Mouse (Mus musculus) thymus, postnatal 25 days (tissue): Measurements from ENCODE around the gene Lingo2.

Experiments used
- DNase-seq: peaks from one replicate; pipeline ENCODE4 v3.0.0; 2022

The Lingo2 gene

DNA sequence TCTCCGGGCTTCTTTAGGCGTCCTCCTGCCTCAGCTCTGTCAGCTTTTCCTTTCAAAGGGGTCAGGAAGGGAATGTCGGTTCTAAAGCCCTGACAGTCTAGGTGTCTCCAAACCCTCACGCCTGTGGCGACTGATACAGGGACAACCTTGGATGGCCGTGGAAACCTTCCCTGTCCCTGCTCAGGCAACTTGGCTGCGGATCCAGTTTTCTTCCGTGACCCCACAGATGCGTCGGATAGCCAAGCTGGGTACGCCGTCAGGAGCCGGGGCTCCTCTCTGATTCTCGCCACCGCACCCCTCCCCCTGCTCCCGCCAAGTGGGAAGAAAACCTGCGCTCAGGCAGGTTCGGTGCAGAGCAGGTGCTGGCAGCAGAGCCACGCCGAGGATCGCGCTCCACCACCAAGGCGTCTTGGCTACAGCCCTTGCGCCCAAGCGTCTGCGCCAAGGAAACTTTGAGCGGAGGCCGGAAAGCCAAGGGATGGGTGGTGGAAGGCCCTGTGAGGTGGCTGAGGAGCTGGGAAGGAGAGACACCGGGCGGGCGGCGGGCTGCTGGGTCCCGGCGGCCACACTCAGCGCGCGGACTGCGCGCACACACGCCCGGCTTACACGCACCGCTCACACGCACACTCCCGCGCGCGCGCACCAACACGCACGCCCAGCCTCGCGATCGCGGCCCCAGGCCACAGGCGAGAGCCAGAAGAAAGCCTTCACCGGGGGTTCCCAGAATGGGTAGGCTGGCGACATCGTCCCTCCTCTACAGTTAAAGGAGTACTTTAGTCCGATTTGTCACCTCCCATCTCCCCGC, at the start of gene Lingo2:
Gene Lingo2, minus strand, starts transcription at position 598 of the 805 bp plus-strand sequence.
- no peak for DNase-seq

DNA sequence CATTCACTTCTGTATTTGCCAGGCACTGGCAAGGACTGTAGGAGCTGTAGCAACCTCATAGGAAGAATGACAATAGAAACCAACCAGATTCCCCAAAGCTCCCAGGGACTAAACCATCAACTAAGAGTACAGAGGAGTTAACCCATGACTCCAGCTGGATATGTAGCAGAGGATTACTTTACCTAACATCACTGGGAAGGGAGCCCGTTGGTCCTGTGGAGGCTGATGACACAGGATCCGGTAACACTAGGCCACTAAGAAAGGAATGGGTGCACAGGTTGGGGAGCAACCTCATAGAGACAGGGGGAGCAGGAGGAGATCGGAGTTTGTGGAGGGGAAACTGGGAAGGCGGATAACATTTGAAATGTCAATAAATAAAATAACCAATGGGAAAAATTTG, 21.8 kb upstream of the Lingo2 start:
- no peak for DNase-seq

DNA sequence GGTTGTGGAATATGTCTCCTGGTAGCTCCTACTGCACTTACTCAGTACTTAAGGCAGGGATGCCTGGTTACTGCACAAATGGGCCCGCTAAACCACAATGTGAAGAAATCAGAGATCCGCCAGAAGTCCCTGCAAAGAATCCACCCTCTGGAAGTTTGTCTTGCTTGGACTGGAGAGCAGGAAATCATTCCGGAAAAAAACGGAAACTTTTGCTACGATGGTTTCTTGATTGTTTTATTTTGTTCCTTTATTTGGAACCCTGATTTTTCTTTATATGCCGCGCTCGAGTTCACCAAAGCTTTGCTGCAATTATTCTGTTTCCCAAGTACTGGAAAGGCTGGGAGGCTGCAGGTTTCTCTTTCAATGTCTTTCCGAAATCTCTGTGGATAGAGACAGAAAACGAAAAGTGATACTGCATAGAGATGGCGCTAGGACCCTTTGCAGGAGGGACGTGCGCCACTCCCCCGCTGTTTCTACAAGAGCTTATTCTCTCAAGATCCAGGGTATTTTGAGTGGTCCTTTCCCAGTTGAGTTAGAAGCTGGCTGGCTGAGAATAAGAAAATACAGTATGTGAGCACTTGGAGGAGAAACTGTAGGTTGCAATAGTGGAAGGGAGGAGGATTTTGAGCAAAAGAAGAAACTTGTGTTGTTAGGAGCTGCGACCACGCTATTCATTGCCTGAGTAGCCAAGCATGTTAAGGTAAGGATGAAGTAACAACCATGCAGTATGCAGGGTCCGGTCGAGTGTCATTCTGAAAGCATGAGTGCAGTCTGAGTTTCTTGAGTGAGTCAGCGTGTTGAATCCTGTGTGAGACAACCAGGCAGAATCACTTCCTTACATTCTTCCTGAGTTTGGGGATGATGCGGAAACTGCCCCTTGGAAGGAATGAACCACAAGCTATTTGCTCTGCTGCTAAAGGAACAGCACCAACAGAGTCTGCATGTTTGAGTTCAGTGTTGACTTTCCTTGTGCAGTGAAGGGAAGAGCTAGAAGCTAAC, 1.2 kb upstream of the Lingo2 start:
- no peak for DNase-seq

DNA sequence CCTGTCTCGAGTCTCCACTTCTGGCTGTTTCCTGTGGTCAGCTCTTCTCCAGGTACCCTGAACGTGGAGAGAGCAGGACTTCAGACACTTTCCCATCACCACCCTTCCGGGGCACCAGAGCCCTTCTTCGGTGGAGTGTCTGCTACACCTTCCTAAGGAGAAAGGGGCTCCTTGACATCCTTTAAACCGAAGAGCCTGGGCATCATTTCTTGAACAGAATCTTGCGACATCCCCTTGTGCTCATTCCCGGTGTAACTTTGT, 338 bp upstream of the Lingo2 start:
- no peak for DNase-seq

DNA sequence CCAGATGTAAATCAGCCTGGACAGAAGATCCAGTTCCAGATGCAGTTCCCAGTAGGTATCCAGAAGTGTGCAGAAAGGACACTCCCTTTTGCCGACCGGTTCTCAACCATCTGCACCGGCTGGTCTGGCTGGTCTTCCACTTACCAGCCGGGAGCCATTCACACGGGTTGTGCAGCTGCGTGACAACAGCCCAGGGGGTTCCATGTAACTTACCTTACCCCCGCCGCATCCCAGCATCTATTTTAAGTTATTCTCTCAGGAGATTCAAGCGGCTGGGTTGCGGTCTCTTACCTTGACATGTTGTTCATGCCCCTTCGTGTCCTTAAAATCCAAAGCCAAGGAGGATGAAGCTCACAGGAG, 777 bp downstream of the Lingo2 start:
- DNase-seq = no peak

DNA sequence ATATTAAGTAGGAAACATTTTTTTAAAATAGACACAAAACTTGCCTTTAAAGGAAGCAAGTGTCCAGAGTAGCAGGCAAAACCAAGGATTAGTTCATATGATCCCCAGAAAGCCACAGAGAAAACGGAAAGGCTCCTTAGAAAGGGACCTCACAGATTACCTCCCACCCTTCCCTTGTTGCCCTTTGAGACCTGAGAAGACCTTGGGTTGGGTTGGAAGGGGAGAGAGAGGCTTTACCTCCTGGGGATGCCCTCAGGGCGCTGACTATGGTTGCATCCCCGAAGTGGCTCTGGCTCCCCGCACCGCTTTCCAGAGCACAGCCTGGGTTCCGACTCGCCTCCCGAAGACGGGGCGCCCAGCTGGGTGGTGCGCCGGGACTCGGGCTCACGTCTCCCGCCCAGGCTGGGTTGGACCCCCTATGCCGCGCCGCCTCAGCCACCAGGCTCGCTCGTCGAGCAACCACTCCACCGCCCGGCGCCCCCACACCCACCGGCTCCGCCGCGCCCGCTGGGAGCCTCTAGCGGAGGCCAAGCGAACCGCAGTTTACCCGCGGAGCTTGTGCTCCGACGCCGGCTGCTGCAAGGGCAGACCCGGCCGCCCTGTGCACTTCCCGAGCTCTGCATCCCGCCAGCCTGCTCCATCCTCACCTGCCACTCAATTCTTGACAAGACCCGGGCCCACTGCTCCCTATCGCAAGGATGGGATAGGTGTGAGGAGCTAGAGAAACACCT, 1.4 kb downstream of the Lingo2 start:
- DNase-seq = no peak

DNA sequence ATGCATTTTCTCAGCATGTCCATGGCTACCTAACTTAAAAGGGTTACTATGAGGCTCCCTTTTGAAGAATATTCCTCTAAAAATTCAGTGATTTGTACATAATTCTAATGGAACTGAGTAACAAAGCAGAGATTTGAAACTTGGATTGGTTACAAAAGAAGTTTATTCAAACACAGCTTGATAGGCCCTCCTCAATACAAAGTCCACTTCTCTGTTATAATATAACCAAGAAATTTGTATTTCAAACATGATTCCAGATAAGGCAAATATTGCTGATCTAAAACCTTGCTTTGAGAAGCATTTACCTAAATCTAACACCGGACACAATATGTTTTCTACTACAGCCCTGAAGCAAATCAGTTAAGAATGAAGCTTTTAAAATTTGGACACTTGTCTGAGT, 60.7 kb downstream of the Lingo2 start:
- no peak for DNase-seq

DNA sequence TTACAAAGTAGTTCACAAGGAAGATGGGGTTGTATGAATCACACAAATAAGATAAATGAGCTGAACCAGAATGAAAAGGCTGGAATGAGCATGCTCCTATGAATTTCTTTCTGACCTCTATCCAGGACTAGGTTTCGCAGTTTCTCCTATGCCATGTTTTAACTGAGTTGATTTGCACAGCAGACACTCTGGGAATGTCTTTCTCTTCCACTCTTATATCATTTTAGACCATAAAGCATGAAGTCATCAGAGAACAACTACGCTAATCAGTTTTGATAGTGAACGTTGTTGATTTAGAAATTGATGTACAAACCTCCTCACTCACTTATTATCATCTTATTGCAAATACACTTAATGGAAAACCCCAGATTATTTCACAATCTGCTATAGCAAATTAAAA, 61.2 kb downstream of the Lingo2 start:
- DNase-seq = no peak

DNA sequence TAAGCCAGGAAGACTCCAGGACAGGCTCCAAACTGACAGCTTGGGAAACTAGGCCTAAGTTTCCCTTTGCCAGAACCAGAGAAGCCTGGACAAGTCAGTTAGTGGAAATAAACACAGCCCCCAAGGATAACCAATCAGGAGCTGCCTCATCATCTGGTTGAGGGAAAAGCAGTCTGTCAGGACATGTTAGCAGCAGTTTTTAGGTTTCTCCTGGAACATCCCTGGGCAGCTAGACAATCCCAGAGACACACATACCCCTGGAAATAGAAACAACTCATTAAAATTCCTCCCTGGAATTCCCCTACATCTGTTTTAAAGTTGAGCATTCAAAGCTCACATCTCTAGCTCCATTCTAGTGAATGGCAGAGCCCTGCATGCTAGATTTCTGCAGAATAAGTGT, 76.8 kb downstream of the Lingo2 start:
- no peak for DNase-seq

DNA sequence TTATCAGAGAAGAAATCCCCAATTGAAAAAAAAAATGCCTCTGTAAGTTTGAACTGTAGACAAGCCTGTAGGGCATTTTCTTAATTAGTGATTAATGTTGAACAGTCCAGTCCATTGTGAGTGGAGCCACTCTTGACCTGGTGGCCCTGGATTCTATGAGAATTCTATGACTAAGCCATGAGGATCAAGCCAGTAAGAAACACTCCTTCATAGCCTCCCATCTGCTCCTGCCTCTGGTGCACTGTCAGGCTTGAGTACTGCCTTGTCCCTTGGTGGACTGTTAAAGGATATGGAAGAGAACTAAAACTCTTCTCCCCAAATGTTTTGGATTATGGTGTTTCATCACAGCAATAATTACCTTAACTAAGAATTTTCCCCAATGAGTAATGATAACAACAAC, 126.6 kb downstream of the Lingo2 start:
- no peak for DNase-seq

DNA sequence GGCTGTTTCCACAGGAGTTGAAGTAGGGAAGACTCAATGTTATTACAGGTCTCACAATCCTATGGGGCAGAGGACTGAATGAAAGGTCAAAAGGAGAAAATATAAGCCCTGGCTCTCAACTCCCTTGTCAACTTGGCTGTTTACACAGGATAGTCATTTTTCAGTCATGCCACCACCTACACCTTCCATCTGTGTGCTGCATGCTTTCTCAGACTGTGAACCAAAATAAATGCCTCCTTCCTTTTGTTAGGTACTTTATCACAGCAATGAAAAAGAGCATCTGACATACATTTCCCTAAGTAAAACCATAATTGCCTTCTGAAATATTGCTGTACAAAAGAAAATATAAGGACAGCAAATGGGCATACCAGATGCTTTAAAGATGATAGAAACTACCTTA, 129.6 kb downstream of the Lingo2 start:
- DNase-seq = no peak

DNA sequence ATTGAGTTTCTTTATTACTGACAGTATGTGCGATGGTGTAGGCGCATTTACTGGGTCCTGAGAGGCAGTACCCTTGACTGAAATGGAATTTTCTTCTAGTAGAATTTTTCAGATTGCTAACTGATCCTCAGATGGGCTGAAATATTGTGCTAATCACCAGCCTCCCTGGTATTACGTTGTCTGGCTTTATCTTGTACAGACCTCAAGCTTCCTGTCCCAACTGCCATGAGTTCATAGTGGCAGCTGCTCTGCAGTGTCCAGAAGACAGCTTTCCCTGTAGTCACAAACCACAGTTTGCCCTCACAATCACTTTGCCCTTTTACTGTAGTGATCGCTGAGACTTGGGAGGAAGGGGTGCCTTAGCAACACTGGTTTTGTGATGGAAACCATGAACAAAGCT, 176.5 kb downstream of the Lingo2 start:
- DNase-seq = no peak

DNA sequence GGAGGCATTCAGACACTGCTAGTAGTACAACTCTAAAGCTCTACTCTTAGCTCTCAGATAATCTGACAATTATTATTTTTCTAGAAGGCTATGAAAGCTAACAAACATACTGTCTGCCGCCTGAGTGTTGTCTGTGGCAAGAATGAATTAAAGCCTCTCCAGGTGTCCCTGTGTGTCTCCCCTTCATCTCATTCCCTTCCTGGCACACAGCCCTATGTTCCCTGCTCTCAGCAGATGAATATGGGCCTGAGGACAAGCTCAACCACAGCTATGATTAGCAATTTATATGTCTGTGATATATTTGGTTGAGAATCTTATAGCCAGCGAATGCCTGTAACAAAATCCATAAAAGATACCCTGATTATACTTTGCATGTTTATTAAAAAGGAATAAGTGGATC, 220.9 kb downstream of the Lingo2 start:
- no peak for DNase-seq

DNA sequence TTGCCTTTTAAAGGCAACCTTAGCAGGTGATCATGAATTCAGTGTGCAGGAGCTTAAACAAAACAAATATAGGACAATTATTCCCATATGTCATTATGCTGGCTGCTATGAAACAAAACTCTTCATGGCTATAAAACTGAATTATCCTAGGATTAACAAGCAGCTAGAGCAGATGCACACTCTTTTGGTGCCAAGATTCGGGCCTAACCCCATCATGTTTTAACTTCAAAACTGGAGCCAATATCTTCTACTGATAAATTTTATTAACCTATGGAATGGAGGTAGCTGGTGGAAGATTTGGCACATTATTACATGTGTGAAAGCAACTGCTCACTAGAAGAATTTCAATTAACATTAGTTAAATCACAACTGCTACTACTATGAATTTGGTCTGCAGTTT, 235.1 kb downstream of the Lingo2 start:
- no peak for DNase-seq

DNA sequence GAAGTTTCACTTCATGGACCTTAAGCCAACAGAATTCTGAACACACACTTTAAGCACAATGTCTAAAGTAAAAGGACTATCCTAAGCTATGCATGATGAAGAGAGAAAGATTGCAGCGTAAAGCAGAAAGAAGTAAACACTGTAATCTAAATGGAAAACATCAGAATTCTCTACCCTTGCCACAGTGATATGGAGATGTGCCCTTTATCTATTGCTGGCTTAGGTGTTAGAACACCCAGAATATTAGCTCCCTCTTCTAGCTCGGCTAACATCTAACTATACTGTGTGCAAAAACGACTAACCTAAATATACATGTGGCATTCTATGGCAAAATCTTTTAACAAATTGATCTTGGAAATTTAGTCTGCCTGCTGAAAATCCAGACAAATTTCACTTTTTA, 252.7 kb downstream of the Lingo2 start:
- DNase-seq = no peak

DNA sequence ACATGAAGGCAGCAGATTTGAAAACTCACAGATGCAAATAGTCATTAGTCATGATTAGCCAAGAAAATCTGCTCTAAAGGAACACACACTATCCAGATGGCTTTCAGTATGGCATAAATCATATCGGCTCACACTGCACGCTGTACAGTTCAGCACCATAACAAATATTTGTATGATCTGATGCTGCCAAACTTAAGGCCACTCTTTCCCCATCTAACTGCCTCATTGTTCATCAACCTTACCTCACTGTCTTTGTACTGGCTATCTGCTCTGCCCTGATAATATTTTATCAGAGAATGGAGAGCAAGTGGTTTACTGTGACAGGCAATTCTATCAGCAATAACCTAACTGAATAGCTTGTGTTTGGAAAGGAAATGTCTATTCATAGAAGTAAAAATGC, 254.7 kb downstream of the Lingo2 start:
- no peak for DNase-seq

DNA sequence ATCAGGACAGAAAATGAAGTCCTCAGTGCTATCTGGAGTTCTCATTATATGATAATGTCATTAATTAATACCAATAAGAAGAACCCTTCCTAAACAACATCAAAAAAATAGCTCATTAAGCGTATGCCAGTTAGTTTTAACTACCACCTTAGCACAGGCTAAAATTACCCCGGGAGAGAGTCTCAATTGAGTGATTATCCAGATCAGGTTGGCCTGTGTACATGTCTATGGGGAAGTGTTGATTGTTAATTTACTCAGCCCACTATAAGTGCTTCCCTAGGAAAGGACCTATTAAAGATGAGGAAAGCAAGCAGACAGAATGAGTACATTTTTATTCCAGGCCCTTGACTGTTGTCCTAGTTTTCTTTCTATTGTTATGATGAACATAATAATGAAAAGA, 291.6 kb downstream of the Lingo2 start:
- DNase-seq = no peak

DNA sequence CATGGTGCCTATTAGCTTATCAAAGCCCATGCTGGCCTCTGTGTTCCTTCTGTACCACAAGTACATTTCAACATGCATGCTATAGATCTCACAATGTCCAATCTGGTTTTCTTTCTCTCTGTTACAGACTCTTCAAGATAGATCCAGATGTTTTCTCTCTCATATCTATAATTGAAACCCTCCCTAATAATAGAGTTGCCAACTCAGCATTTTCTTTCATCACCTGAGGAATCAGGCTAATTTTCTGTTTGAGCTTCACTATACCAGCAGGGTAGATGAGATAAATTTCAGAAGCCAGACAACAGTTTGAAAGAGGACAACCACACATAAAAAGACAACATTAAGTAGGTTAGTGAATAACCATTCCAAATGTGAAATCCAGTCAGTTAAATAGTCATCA, 303.8 kb downstream of the Lingo2 start:
- DNase-seq = no peak

DNA sequence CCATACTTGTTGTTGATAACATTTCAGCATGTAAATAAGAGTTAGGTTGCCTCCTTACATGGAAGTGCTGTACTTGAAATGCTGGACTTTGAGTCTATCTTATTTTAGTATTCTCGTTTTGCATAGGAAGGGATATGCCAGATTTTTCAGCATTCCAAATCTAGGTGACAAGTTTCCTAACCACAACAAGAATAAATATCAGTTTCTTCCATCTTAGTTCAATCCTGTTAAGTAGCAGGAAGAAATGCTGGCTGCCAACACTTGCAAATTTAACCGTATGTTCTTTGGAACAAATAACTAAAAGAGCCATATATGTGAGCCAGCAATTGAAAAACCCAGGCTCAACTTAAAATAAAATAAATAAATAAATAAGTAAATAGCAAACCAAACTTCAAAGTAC, 315.9 kb downstream of the Lingo2 start:
- DNase-seq = no peak

DNA sequence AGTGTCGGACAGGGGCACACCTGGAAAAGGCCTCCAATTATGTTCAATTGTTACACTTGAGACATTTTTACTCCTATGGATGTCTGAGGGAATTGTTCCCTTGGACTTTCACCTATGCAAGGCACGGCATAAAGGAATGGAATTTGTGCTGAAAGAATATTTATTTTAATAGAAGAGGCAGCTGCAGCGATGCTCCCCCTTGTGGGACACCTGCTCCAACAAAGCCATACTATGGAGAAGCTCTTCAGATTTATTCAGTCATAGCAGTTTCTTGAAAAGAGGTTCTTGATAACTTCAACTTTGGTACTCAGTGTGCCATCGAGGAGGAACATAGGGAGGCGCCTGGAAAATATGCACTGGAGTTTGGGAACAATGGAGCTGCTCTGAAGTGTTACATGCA, 374.7 kb downstream of the Lingo2 start:
- DNase-seq = no peak

DNA sequence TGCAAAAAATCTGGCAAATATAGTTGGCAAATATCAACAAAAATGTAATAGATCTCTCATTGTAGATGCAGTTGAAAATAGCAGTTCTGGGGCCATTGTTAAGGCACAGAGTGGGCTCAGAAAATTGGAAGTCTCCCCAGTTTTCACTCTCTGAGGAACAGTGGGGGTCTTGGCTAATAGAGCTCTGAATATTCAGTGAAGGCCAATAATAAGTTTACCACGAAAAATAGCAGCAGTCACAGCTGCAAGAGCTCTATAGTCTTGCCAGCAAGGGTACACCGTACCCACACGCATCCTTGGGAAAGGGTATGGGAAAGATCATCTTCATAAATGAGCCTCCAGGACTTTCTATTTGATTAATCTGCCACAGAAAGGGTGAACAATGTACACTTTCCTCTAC, 375.3 kb downstream of the Lingo2 start:
- DNase-seq = no peak

DNA sequence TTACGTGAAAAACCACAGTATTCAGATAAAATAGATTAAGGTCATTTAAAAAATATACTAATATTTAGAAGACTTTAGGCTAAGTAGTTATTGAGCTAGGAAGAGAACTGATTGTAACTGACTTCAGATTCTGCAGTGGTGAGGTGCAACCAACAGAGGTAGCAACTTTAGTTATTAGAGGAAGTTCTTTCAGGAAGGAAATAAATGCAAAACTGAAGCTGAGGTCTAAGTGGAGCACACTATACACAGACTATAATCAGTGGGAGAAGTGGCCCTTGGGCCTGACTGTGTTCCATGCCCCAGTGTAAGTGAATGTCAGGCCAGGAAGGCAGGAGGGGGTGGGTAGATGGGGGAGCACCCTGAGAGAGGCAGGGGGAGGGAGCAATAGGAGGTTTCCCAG, 385.0 kb downstream of the Lingo2 start:
- no peak for DNase-seq

DNA sequence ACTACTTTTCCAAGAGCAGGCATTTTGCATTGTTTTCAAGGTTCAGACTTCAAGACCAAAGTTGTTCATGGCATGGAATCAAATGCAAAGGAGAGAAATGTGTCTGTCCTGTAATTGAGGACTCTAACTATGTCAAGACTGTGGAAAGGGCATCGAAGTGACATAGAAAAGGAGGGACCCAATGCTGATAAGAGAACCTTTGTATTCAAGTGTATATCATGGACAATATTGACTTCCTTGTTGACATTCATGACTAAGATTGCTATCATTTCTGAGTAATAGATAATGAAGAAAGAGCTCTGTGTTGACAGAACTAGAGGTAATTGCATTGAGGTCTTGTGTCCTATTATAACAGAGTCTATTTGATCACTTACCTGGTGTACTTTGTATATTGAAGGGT, 390.6 kb downstream of the Lingo2 start:
- no peak for DNase-seq
